Mouse (Mus musculus): ENCODE data around the gene Sar1b. TPM values are rescaled to one million over a fixed set of nuclear protein-coding genes. Genes with fewer than 3 reads are reported as not detected.
A peak's percentile ranks its signal among the peaks of the same experiment; 100 is the strongest.

Sar1b gene
- total RNA-seq, 4 experiments from 2014 or later = 63.7 to 73.2 (median 67.6) TPM

DNA sequence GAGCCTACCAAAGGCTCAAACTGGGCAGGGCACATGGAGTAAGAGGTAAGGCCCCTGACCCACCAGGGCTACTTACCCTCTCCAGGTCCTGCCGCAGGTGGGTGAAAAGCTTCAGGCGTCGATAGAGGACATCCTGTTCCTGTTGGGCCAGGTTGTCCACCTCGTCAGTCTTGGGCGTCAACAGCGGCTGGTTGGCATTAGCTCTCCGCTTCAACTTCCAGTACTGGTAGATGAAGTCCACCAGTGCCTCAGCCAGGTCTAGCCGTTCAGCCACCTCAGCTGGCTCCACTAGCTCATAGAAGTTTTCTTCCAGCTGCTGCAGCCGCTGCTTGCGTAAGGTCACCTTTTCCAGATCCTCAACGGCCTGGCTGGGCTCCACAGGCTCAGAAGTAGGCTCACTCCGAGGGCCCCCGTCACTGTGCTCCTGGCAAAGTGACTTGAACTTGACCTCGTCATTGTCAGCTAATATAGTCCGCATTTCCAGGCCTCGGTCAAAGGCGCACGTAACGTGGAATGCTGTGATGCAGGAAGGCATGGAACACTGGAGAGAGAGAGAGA is 61.5 kb downstream of the Sar1b start:
- DNase-seq (ENCODE audit: low spot score in 2 of 2) = no peak

DNA sequence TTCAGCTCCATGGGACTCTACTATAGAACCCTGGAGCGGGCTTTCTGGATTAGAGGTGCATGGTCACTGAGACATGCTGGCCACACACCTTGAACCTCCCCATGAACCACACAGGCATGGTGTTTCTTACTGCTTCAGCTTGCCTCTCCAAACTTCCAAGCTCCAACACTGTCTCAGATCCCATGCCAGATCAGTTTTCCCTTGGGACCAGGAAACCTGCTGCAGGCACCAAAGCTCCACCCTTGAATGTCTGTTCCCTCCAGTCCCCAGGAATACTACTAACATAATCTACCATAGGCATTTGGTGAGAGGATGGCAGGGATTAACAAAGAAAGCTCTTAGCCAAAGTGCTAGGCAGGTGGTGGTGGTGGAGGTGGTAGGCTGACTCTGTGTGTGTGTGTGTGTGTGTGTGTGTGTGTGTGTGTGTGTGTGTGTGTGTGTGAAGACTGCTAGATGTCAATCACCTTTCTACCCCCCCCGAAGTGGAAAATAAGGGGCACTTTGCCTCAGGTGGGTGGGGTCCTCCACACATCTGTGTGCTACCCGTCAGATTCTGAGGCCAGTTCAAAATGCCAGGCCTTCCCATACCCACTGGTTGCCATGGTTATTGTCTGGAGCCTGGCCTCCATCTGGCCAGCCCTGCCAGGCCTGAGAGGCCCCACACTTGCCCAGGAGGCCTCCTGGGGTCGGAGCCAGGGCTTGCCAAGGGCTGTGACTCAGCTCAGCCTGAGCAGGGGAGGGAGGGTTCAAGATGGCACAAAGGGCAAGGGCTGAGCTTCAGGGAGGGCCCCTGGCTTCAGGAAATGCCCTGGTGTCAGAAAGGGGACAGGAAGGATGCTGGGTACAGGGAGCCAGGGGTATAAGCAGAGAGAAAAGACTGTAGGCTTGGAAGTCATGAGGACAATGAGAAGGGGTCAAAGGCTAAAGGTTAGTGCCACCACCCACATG is 68.7 kb downstream of the Sar1b start:
- DNase-seq (ENCODE audit: low spot score in 2 of 2) = peak in 1 of 2 experiments; percentile 53

DNA sequence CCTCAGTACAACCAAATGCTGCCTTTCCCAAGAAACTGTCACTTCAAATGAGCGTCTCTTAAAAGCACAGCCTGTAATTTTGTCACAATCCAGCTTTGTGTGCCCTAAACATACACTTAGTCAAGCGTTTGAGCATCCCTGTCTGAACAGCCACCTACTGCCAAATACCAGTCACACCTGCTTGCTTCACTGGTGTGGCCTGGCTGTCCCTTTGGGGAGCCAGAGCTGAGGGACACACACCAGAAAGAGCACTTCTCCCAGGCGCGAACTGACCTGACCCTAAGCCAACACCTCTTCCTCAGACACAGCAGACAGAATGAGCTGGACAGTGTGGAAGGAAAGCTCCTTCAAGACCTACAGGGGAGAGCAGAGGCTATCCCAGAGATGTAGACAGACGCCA is 69.5 kb downstream of the Sar1b start:
- no peak for DNase-seq (ENCODE audit: low spot score in 2 of 2)

DNA sequence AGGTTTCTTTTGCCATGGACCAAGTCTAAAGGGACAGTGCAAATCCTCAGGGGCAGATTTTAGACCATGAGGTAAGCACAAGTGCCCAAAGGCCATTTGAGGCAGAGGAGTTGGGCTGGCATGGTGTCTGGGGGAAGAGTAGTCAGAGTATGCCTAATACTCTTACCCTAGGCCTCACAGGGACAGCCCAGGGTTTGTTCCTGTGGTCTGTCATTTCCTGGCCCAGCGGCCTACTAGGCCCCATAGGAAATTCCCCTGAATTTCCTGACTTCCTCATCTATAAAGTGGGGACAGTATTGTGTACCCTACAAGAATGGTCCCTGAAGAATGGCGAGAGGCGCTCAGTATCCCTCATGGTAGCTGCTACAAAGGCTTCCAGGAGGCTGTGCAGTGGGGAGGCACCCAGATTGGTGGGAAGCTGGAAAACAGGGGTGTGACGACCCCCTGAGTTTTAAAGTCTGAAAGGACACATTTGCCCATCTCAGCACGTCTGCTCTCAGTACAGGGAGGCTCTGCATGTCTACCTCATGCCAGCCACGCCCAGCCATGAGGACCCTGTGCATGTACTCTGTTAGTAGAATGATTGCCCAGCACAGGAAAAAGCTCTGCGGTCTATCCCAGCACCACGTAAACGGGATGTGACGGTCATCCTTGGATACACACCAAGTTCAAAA is 70.0 kb downstream of the Sar1b start:
- no peak for DNase-seq (ENCODE audit: low spot score in 2 of 2)

DNA sequence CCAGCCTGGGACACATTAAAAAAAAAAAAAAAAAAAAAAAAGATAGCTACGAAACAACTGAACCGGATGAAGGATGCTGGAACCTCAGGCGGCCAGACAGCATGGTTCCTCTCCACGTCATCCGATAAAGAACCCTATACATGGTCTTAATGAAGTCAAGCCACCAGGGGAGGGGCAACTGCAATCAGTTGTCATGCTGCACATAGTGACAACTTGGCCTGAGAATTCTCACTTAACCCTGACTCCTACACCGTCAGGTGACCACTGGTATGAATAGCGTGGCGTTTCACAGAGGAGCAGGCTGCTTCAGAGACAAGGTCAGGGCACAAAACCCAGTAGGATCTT is 70.6 kb downstream of the Sar1b start:
- DNase-seq (ENCODE audit: low spot score in 2 of 2) = no peak

DNA sequence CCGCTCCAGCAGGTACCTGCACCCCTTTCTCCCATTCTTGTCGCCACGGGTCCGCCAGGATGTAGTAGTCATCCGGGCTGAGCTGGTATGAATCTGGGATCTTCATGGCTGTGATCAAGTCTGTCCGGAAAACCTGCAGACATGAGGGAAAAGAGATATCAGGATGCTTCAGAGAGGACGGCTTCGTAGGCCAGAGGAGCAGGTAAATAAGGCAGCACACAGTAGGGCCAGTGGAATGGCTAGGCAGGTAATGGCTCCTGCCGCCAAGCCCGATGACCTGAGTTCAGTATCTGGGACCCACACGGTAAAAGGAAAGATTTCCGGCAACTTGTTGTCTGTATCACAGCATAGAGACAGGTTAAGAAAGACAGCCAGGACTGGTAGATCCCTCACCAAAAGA is 72.1 kb downstream of the Sar1b start:
- DNase-seq (ENCODE audit: low spot score in 2 of 2) = no peak

DNA sequence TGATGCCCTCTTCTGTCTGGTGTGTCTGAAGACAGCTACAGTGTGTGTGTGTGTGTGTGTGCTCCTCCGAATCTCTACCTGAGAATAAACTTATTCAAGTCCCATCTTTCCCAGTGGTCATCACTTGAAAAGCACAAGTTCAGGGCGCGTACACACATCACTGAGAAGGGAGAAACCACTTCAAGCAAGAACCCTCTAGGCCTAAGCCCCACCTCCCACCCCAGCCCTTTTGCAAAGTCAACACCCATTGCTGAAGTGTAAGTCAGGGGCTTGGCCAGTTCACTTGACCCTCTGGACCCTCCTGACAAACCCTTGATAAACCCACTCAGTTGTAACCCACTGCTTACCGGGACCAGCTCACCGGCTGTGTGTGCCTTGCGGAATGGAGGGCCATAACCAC is 73.0 kb downstream of the Sar1b start:
- DNase-seq (ENCODE audit: low spot score in 2 of 2) = no peak

DNA sequence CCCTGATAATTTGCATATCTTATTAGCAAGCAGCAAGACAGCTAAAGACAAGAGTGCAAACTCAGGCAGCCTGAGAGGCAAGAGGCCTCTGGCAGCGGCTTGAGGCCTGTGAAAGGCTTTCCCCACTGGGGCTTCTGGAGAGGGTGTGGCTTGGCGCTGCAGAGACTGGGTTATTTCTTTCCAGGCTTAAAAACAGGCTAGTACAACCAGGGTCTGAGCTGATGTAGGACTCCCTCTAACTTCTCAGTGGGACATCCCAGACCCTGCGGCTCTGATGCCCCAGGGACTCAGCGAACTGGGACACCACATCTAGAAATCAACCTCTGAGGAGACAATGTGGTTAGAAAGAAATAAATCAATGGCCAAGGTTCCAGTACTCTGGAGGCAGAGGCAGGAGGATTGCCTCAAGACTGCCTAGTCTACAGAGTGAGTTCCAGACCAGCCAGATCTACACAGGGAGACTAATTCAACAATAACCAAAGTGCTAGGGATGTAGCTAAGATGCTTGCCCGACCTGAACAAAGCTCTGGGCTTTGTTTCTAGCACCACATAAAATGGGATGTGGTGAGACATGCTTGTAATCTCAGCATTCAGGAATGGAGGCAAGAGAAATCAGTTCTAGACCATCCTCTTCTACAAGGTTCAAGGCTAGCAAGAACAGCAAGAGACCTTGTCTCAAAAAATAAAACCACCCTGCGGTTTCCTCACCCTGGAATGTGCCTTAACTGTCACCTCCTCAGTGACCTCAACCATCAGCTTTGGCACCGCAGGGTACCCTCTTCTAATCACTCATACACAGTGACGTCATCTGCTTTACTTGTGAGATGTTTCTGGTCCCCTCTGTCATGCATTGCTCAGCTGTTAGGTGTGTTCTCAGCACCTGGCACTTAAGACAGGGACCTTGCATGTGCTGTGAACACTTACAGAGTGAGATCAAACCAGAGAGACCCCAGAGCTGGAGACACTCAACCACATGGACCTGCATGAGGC is 74.0 kb downstream of the Sar1b start:
- DNase-seq (ENCODE audit: low spot score in 2 of 2) = no peak

DNA sequence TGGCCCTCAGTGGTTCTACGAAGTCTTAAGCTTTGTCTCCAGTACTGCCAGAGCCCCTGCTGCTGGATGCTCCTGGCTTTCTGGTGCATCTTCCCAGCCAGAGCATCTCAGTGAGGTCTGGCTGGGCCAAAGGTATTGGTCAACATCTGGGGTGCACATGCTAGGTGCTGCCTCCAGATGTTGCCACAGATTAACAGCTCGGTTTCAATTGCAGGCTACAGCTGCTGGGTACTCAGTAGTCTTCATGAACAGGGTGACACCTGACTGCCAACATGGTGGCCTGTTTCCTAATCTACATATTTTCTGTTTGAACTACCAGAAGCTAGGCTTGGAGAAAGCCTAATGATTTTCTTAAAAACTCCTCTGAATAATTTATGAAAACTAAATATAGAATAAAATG is 75.6 kb downstream of the Sar1b start:
- DNase-seq (ENCODE audit: low spot score in 2 of 2) = no peak

DNA sequence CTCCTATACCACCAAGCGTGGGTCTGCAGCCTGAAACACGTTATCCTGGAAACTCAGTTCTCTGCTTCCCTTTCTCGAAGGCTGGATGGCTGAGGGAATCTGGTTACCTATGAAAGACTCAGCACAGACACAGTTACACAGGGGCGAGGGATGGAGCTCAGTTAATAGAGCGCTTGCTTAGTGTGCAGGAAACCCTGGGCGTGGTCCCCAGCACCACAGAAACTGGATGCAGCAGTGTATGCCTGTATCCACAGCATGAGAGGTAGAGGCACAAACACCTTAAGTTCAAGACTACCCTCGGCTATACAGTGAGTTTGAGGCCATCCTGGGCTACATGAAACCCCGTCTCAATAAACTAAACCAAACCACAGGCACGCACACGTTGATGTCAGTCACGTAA is 76.5 kb downstream of the Sar1b start:
- DNase-seq (ENCODE audit: low spot score in 2 of 2) = no peak

DNA sequence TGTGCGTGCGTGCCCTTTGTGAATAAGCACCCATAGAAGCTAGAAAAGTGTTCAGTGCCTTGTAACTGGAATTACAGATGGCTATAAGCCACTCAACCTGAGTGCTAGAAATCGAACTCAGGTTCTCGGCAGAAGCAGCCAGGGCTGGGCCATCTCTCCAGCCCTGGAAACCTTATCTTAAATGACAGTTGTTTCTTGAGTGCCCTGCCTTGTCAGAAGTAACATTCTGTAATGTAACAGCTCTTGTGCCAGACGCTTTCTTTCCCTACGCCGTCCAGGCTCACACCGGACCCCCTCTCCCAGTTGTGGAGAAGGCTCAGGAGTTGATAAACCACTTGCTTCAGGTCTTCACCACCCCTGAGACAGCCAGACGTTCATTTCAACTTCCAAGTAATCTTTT is 77.2 kb downstream of the Sar1b start:
- DNase-seq (ENCODE audit: low spot score in 2 of 2) = no peak

DNA sequence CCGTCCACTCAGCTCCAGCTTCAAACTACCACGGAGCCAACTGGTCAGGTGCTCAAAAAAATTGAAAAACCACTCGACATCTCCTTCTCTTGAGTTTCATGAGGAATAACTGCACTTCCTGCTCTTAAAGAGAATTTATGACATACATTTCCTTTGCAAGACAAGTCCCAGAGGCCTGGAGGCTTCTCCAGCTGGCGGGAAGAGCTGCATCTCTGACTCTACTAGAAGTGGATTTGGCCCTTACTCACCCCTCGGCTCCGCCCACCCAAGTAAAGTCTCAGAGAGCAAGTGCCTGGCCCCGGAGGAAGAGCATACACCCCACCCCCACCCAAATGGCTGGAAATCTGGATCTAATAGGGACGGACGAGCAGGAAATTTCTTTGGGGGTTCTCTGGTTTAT is 77.7 kb downstream of the Sar1b start:
- no peak for DNase-seq (ENCODE audit: low spot score in 2 of 2)

Other genes starting within 250 kb of the Sar1b start
- 1 to 10 TPM; 5.9 to 8.5 (median 6.5) TPM for gene Phykpl, start 178.9 kb upstream of the Sar1b start, total RNA-seq (2022)
- gene Hnrnpab, start 156.8 kb upstream of the Sar1b start, total RNA-seq (2022) = 100 to 1,000 TPM; 113 to 139 (median 126) TPM
- 10 to 100 TPM; 50.4 to 57.4 (median 53.6) TPM for gene Nhp2, start 144.0 kb upstream of the Sar1b start, total RNA-seq (2022)
- 10 to 100 TPM; 48.2 to 59.4 (median 54.7) TPM for gene Rmnd5b, start 127.8 kb upstream of the Sar1b start, total RNA-seq (2022)
- 10 to 100 TPM; 15.5 to 17.2 (median 16.7) TPM for gene N4bp3, start 112.8 kb upstream of the Sar1b start, total RNA-seq (2022)
- gene D930048N14Rik, start 112.7 kb upstream of the Sar1b start, total RNA-seq (2022) = 1 to 10 TPM; 1.6 to 2.8 (median 2.6) TPM
- 10 to 100 TPM; 30.0 to 34.7 (median 33.3) TPM for gene 0610009B22Rik, start 74.8 kb upstream of the Sar1b start, total RNA-seq (2022)
- 10 to 100 TPM; 19.1 to 21.9 (median 19.8) TPM for gene Sec24a, start 53 bp upstream of the Sar1b start, total RNA-seq (2022)
- 10 to 100 TPM; 53.5 to 60.9 (median 57.6) TPM for gene Jade2, start 94.0 kb downstream of the Sar1b start, total RNA-seq (2022)
- 10 to 100 TPM; 40.8 to 45.8 (median 41.1) TPM for gene Cdkn2aipnl, start 204.0 kb downstream of the Sar1b start, total RNA-seq (2022)
- 100 to 1,000 TPM; 159 to 178 (median 168) TPM for gene Ube2b, start 237.1 kb downstream of the Sar1b start, total RNA-seq (2022)
- gene Cdkl3, start 240.5 kb downstream of the Sar1b start, total RNA-seq (2022) = 10 to 100 TPM; 13.2 to 18.5 (median 16.8) TPM